Mouse (Mus musculus): Measurements from ENCODE around the gene Pth2. TPM values are rescaled to one million over a fixed set of nuclear protein-coding genes. Genes with fewer than 3 reads are reported as not detected.
"Not testable (repeated sequence)": the region's sequence is repeated elsewhere in the genome, so short reads cannot be mapped to it uniquely, and the experiment has no call there.

Gene Pth2
- polyA plus RNA-seq, 1 experiment = not detected

DNA sequence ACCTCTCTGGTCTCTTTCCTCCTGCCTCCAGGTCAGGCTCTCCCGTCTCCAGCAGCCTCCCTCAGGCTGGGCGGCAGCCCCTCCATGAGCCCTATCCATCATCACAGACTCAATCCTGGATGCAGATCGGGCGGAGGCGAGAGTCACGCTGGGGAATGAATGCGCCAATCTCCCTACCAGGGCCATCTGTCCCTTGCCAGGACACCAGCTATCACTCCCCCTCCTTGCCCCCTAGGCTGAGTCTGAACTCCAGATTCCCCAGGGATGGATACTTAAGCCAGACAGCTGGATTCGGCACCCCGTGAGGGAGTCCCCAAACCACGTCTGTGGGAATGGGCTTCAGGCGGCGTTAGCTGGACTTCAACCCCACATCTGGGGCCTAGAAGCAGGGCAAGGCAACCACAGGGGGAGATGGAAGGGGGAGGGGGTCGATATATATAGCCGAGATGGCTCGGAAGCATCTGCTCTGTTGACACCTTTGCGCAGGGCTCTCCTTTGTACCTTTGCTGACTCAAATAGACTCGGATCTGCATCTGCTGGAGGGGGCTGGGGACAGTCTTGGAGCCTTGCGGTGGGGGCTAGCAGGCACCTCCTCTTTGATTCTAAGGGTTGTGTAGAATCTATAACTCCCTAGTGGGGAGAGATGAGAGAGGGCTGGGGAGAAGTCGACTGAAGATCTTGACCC lies 12.9 kb upstream of the Pth2 start:
- Histone ChIP-seq H3K27ac (ENCODE audit: insufficient read depth, low read length) (peak overlapping the region; percentile 93), H3K4me3 (replicated peaks; ENCODE audit: insufficient read depth, low read depth, low read length) (peak overlapping the region; percentile 79), H3K4me1 (ENCODE audit: control insufficient read depth, insufficient read depth, low read length) (peaks cover 21% of the 10 kb centered on the region), H3K27me3 (ENCODE audit: control insufficient read depth, insufficient read depth, low read length) (no peaks in the 10 kb centered on the region)
- WGBS = 2% methylated on average over 19 of the region's 19 CpGs
- TF ChIP-seq POLR2A (IDR thresholded peaks at IDR 0.05; ENCODE audit: borderline replicate concordance, insufficient read depth, low read length) (peak; percentile 19; the same call in 1 of the 2 replicates), CTCF (IDR thresholded peaks at IDR 0.05; ENCODE audit: borderline replicate concordance, insufficient read depth, low read depth, low read length) (no peak)
- peak; percentile 88 to 90 for DNase-seq

DNA sequence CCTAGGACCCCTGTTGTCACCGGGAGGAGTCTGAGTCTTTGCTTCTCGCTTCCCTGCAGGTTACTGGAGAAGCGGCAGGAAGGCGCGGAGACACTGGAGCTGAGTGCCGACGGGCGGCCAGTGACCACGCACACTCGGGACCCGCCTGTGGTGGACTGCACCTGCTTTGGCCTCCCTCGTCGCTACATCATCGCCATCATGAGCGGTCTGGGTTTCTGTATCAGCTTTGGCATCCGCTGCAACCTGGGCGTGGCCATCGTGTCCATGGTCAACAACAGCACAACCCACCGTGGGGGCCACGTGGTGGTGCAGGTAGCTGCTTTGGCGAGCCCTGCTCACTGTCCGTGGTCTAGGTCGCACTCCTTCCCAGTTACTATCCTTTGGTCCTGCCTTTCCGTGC lies 12.1 kb upstream of the Pth2 start:
- peak; percentile 69 to 73 for DNase-seq
- TF ChIP-seq CTCF (IDR thresholded peaks at IDR 0.05; ENCODE audit: borderline replicate concordance, insufficient read depth, low read depth, low read length) (no peak), POLR2A (IDR thresholded peaks at IDR 0.05; ENCODE audit: borderline replicate concordance, insufficient read depth, low read length) (no peak)
- WGBS = 1% methylated on average over 24 of the region's 24 CpGs
- no peaks in the 10 kb centered on the region for H3K27me3 ChIP-seq (ENCODE audit: control insufficient read depth, insufficient read depth, low read length)
- H3K4me3 ChIP-seq (replicated peaks; ENCODE audit: insufficient read depth, low read depth, low read length) = peak overlapping the region; percentile 79
- H3K4me1 ChIP-seq (ENCODE audit: control insufficient read depth, insufficient read depth, low read length) = peaks cover 21% of the 10 kb centered on the region
- H3K27ac ChIP-seq (ENCODE audit: insufficient read depth, low read length) = peak overlapping the region; percentile 93

DNA sequence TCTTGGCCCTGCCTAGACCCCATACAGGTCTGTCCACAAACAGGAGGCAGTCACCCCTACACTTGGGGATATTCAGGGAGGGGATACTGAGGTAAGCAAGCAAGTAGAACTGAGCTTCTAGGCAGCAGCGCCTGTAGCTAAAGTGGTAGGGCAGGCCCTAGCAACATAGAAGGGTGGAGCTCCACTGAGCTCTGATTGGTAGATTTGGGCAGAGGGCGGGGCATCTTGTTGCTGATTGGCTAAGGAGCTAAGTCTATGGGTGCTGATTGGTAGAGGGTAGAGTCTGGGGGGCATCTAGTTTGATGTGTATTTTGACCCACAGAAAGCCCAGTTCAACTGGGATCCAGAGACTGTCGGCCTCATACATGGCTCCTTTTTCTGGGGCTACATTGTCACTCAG lies 11.3 kb upstream of the Pth2 start:
- peaks cover 21% of the 10 kb centered on the region for H3K4me1 ChIP-seq (ENCODE audit: control insufficient read depth, insufficient read depth, low read length)
- 57% methylated on average over 3 of the region's 3 CpGs for WGBS
- peak; percentile 71 to 77 for DNase-seq
- no peak overlapping the region for H3K27ac ChIP-seq (ENCODE audit: insufficient read depth, low read length)
- H3K4me3 ChIP-seq (replicated peaks; ENCODE audit: insufficient read depth, low read depth, low read length) = no peak overlapping the region
- no peaks in the 10 kb centered on the region for H3K27me3 ChIP-seq (ENCODE audit: control insufficient read depth, insufficient read depth, low read length)
- TF ChIP-seq CTCF (IDR thresholded peaks at IDR 0.05; ENCODE audit: borderline replicate concordance, insufficient read depth, low read depth, low read length) (no peak), POLR2A (IDR thresholded peaks at IDR 0.05; ENCODE audit: borderline replicate concordance, insufficient read depth, low read length) (no peak)

- DNase-seq = peak in 1 of 2 experiments; percentile 61
- peak; percentile 48; the same call in 1 of the 2 replicates for TF ChIP-seq CTCF (IDR thresholded peaks at IDR 0.05; ENCODE audit: borderline replicate concordance, insufficient read depth, low read depth, low read length)
- TF ChIP-seq POLR2A (IDR thresholded peaks at IDR 0.05; ENCODE audit: borderline replicate concordance, insufficient read depth, low read length) = no peak
- H3K4me3 ChIP-seq (replicated peaks; ENCODE audit: insufficient read depth, low read depth, low read length) = no peak overlapping the region
- WGBS = 59% methylated on average over 7 of the region's 7 CpGs
- no peak overlapping the region for H3K27ac ChIP-seq (ENCODE audit: insufficient read depth, low read length)
- H3K4me1 ChIP-seq (ENCODE audit: control insufficient read depth, insufficient read depth, low read length) = peaks cover 29% of the 10 kb centered on the region
- no peaks in the 10 kb centered on the region; the same call in 1 of the 2 replicates for H3K27me3 ChIP-seq (ENCODE audit: control insufficient read depth, insufficient read depth, low read length)
Measured at GRCm38 (mm10) chr7:45172974-45173373, 7.8 kb upstream of the Pth2 start.

- TF ChIP-seq CTCF (IDR thresholded peaks at IDR 0.05; ENCODE audit: borderline replicate concordance, insufficient read depth, low read depth, low read length) = peak; percentile 41
- DNase-seq; H3K4me3 ChIP-seq (replicated peaks; ENCODE audit: insufficient read depth, low read depth, low read length); H3K27ac ChIP-seq (ENCODE audit: insufficient read depth, low read length); H3K27me3 ChIP-seq (ENCODE audit: control insufficient read depth, insufficient read depth, low read length): not testable (repeated sequence)
- peaks cover 25% of the 10 kb centered on the region for H3K4me1 ChIP-seq (ENCODE audit: control insufficient read depth, insufficient read depth, low read length)
- 61% methylated on average over 1 of the region's 1 CpGs for whole genome bisulfite sequencing
Measured at GRCm38 (mm10) chr7:45173772-45174171, 7.0 kb upstream of the Pth2 start.

DNA sequence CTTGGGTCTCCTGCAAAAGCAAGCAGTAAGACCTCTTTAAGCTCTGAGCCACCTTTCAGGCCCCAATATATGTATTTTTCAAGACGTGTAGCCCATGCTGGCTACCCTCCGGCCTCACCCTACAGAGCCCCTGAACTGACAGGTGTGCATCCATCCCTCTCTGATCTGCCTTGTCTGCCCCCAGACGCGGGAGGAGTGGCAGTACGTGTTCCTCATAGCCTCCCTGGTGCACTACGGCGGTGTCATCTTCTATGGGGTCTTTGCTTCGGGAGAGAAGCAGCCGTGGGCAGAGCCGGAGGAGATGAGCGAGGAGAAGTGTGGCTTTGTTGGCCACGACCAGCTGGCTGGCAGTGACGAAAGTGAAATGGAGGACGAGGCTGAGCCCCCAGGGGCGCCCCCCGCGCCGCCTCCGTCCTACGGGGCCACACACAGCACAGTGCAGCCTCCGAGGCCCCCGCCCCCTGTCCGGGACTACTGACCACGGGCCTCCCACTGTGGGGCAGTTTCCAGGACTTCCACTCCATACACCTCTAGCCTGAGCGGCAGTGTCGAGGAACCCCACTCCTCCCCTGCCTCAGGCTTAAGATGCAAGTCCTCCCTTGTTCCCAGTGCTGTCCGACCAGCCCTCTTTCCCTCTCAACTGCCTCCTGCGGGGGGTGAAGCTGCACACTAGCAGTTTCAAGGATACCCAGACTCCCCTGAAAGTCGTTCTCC lies 6.1 kb upstream of the Pth2 start:
- 19% methylated on average over 29 of the region's 29 CpGs for WGBS
- TF ChIP-seq POLR2A (IDR thresholded peaks at IDR 0.05; ENCODE audit: borderline replicate concordance, insufficient read depth, low read length) (no peak), CTCF (IDR thresholded peaks at IDR 0.05; ENCODE audit: borderline replicate concordance, insufficient read depth, low read depth, low read length) (no peak)
- Histone ChIP-seq H3K4me3 (replicated peaks; ENCODE audit: insufficient read depth, low read depth, low read length) (no peak overlapping the region), H3K27me3 (ENCODE audit: control insufficient read depth, insufficient read depth, low read length) (no peaks in the 10 kb centered on the region; the same call in 1 of the 2 replicates), H3K27ac (ENCODE audit: insufficient read depth, low read length) (no peak overlapping the region), H3K4me1 (ENCODE audit: control insufficient read depth, insufficient read depth, low read length) (peaks cover 20% of the 10 kb centered on the region)
- peak in 1 of 2 experiments; percentile 50 for DNase-seq

DNA sequence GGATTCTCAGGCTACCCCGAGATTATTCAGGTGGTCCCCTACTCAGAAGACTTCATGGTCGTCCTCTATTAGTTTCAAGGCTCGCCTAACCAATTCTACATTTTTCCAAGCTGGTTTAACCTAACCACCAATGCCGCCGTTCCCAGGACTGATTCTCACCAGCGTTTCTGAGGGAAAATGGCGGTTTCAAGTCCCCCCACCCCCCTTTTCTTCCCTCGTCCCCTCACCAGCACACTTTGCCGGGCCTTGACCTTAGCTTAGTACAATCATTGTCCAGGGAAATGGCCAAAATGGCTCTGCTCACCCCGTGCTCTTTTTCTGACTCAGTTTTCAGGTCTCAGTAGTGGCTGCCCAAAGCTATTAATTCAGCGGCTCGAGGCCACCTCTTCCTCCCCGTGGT lies 5.4 kb upstream of the Pth2 start:
- Histone ChIP-seq H3K4me3 (replicated peaks; ENCODE audit: insufficient read depth, low read depth, low read length) (no peak overlapping the region), H3K27me3 (ENCODE audit: control insufficient read depth, insufficient read depth, low read length) (no peaks in the 10 kb centered on the region; the same call in 1 of the 2 replicates), H3K27ac (ENCODE audit: insufficient read depth, low read length) (no peak overlapping the region), H3K4me1 (ENCODE audit: control insufficient read depth, insufficient read depth, low read length) (peaks cover 14% of the 10 kb centered on the region)
- 21% methylated on average over 13 of the region's 13 CpGs for WGBS
- DNase-seq = no peak
- TF ChIP-seq CTCF (IDR thresholded peaks at IDR 0.05; ENCODE audit: borderline replicate concordance, insufficient read depth, low read depth, low read length) (no peak), POLR2A (IDR thresholded peaks at IDR 0.05; ENCODE audit: borderline replicate concordance, insufficient read depth, low read length) (no peak)

- H3K4me3 ChIP-seq (replicated peaks; ENCODE audit: insufficient read depth, low read depth, low read length) = no peak overlapping the region
Measured at GRCm38 (mm10) chr7:45175929-45176328, 4.9 kb upstream of the Pth2 start.

More at GRCm38 (mm10) chr7:45175929-45176328, 4.9 kb upstream of the Pth2 start:
- peaks cover 12% of the 10 kb centered on the region for H3K4me1 ChIP-seq (ENCODE audit: control insufficient read depth, insufficient read depth, low read length)
- WGBS = 4% methylated on average over 23 of the region's 23 CpGs
- H3K27me3 ChIP-seq (ENCODE audit: control insufficient read depth, insufficient read depth, low read length) = no peaks in the 10 kb centered on the region; the same call in 1 of the 2 replicates
- H3K27ac ChIP-seq (ENCODE audit: insufficient read depth, low read length) = no peak overlapping the region
- DNase-seq = no peak
- TF ChIP-seq POLR2A (IDR thresholded peaks at IDR 0.05; ENCODE audit: borderline replicate concordance, insufficient read depth, low read length) (peak; percentile 32; the same call in 1 of the 2 replicates), CTCF (IDR thresholded peaks at IDR 0.05; ENCODE audit: borderline replicate concordance, insufficient read depth, low read depth, low read length) (no peak)
